Mouse (Mus musculus): ENCODE measurements around the gene Ugt1a1.

- TF ChIP-seq CTCF (IDR thresholded peaks at IDR 0.05; ENCODE audit: borderline replicate concordance, insufficient read depth, low read depth, low read length) (no peak), POLR2A (IDR thresholded peaks at IDR 0.05; ENCODE audit: borderline replicate concordance, insufficient read depth, low read length) (no peak)
These were observed 15.7 kb downstream of the Ugt1a1 start for GRCm38 (mm10) chr1:88227482-88227881.

All from cerebellum, adult 2 months (tissue).